Mouse (Mus musculus) spleen, embryonic (tissue): ENCODE results near the gene Herc1.

ENCODE experiments used
- CTCF ChIA-PET: fragments of 350-600 bp; sonication (Branson Sonifier 250); formaldehyde crosslinking; loops from one replicate; lab custom pipeline; 2022; lab: Charles Lee

Herc1 gene

GRCm38 (mm10) chr9:66516296-66516940, 166.2 kb downstream of the Herc1 start:
- CTCF ChIA-PET = no interaction called here

GRCm38 (mm10) chr9:66517746-66518145, 167.5 kb downstream of the Herc1 start:
- CTCF ChIA-PET = no interaction called here

GRCm38 (mm10) chr9:66518251-66518650, 168.0 kb downstream of the Herc1 start:
- CTCF ChIA-PET = no interaction called here

- CTCF ChIA-PET = no interaction called here
Measured at GRCm38 (mm10) chr9:66518901-66519300, 168.7 kb downstream of the Herc1 start.

GRCm38 (mm10) chr9:66520299-66520698, 170.0 kb downstream of the Herc1 start:
- CTCF ChIA-PET = no interaction called here

- CTCF ChIA-PET = no interaction called here
Measured at GRCm38 (mm10) chr9:66521595-66521994, 171.3 kb downstream of the Herc1 start.

- CTCF ChIA-PET = no interaction called here
Measured at GRCm38 (mm10) chr9:66542785-66543184, 192.5 kb downstream of the Herc1 start.
